Comparison of ENCODE assay signal across 17 mouse cellular contexts in the genomic region with DNA sequence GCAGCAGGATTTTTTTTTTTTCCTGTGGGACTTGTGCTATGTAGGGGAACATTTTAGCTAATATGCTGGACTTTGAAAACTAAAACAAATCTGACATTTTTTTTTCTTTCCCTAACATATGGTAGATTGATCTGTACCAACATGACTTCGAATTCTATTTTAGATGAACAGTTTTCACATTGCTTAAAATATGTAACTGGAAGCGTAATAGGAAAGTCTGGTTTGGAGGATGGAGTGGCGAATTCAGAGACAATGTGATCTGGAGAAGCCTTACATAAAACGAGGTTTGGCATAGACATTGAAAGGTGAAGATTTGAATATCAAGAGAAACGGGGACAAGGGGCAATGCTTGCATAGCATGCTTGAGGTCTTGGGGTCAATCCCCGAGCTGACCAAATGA.
DNase-seq lines count a peak whose midpoint lies in the region.
"Had no signal": no experiment of that assay in that cellular context is flagged by ENCODE, and none has a peak within 500 bp of the region (broad histone marks: within the 10 kb centered on the region; RNA-seq: fewer than 3 reads in every experiment).

No protein-coding gene starts in this region.

- intact Hi-C loops in heart, postnatal 25 days (cut with DNase I), result no loop called here

- peak; percentile 36 to 60 for DNase-seq in frontal cortex, adult 2 months (ENCODE audit: extremely low spot score in 1 of 2, low spot score in 1 of 2)
- no peak for DNase-seq in frontal cortex, postnatal 10 days (ENCODE audit: low spot score in 2 of 2)
- DNase-seq in right cerebral cortex, adult 18-20 months, result peak; percentile 21
- DNase-seq in right cerebral cortex, postnatal 14 days, result no peak
- DNase-seq in left cerebral cortex, adult 9 months (ENCODE audit: low spot score in 2 of 2), result peak; percentile 19 to 45
- no peak for DNase-seq in spleen, postnatal 4 days (ENCODE audit: low spot score in 2 of 2)
- no peak for DNase-seq in heart, postnatal 25 days (ENCODE audit: low spot score)
- DNase-seq: adrenal gland, postnatal 25 days; B cell, adult 2 months; cerebellum, adult 11-12 months; cerebellum, postnatal 36 days; gastrocnemius, postnatal 36 days; kidney, adult 18-20 months; liver, embryonic 13.5 days; lung, embryonic 14.5 days; lung, postnatal 36 days; thymus, postnatal 36 days had no signal

Comparison
In these comparisons a context has a peak if more than half of its experiments do, and no peak if none do; other contexts are left out.
1. DNase-seq: peak in frontal cortex, adult 2 months (2 of 2), right cerebral cortex, adult 18-20 months (single experiment) and left cerebral cortex, adult 9 months (2 of 2); none in frontal cortex, postnatal 10 days (0 of 2), right cerebral cortex, postnatal 14 days (single experiment), spleen, postnatal 4 days (0 of 2) and heart, postnatal 25 days (single experiment).